Mouse (Mus musculus): ENCODE results near the gene Timp2.

- TF ChIP-seq CTCF (IDR thresholded peaks at IDR 0.05; ENCODE audit: low read depth, low read length) (no peak), POLR2A (IDR thresholded peaks at IDR 0.05; ENCODE audit: borderline replicate concordance, low read depth, low read length) (no peak)
Observed at GRCm38 (mm10) chr11:118366108-118366507, 10.6 kb upstream of the Timp2 start.

Data from bone marrow macrophage, adult 2 months (primary cell).